Mouse (Mus musculus) midbrain, embryonic 11.5 days (tissue): ENCODE data around the gene Ppp4r2. TPM values are rescaled to one million over a fixed set of nuclear protein-coding genes. Genes with fewer than 3 reads are reported as not detected.

Experiments used
- ATAC-seq: fragments of 200-750 bp; cut with Nextera tagmentation; 2 replicates; pipeline ENCODE4 v1.8.0; 2017; ENCODE audit warnings: moderate TSS enrichment, moderate library complexity; ENCODE audit not compliant: low FRiP score
- DNase-seq: peaks from one replicate; pipeline ENCODE4 v3.0.0; 2015; ENCODE audit warnings: low spot score; ENCODE audit errors: missing footprints
- H3K27ac ChIP-seq: fragments of 300-500 bp; sonication (generic); 2 replicates; pipeline ENCODE4 v1.5.1; 2014; ENCODE audit warnings: low read depth, low read length
- H3K27me3 ChIP-seq: fragments of 300-500 bp; sonication (generic); 2 replicates; pipeline ENCODE4 v1.6.1; 2014; ENCODE audit warnings: mild to moderate bottlenecking, low read length, moderate library complexity, mixed read lengths; ENCODE audit not compliant: control insufficient read depth, insufficient read depth
- H3K36me3 ChIP-seq: fragments of 300-500 bp; sonication (generic); 2 replicates; pipeline ENCODE4 v1.6.1; 2014; ENCODE audit warnings: mild to moderate bottlenecking, low read length, moderate library complexity, mixed read lengths; ENCODE audit not compliant: control insufficient read depth, insufficient read depth
- H3K4me1 ChIP-seq: fragments of 300-500 bp; sonication (generic); 2 replicates; pipeline ENCODE4 v1.6.1; 2014; ENCODE audit warnings: low read length; ENCODE audit not compliant: control insufficient read depth, insufficient read depth
- H3K4me2 ChIP-seq: fragments of 300-500 bp; sonication (generic); 2 replicates; pipeline ENCODE4 v1.6.1; 2014; ENCODE audit warnings: mild to moderate bottlenecking, moderate library complexity
- H3K4me3 ChIP-seq: fragments of 300-500 bp; sonication (generic); 2 replicates; pipeline ENCODE4 v1.5.1; 2014; ENCODE audit warnings: low read depth, low read length
- H3K9ac ChIP-seq: fragments of 300-500 bp; sonication (generic); 2 replicates; pipeline ENCODE4 v1.6.1; 2014; ENCODE audit warnings: low read length
- H3K9me3 ChIP-seq: fragments of 300-500 bp; sonication (generic); 2 replicates; pipeline ENCODE4 v1.6.1; 2016; ENCODE audit warnings: low read length; ENCODE audit not compliant: control insufficient read depth
- WGBS: fragments of 180-500 bp; shearing (Covaris S2); extraction: QIAGEN DNeasy Blood & Tissue Kit; methylation state at CpG from one replicate; pipeline ENCODE4 v1.1.7; 2014; 5-methylcytosine and 5-hydroxymethylcytosine counted together
- polyA plus RNA-seq: library from polyadenylated mRNA; unstranded; fragments of >200 nt; fragmentation: Nextera tagmentation; extraction: Ambion mirVana; gene quantifications from 2 replicates; pipeline ENCODE4 v1.2.1, GENCODE M21; 2014

Gene Ppp4r2
- polyA plus RNA-seq, 1 experiment from 2014 or later, result 40.0 TPM

DNA sequence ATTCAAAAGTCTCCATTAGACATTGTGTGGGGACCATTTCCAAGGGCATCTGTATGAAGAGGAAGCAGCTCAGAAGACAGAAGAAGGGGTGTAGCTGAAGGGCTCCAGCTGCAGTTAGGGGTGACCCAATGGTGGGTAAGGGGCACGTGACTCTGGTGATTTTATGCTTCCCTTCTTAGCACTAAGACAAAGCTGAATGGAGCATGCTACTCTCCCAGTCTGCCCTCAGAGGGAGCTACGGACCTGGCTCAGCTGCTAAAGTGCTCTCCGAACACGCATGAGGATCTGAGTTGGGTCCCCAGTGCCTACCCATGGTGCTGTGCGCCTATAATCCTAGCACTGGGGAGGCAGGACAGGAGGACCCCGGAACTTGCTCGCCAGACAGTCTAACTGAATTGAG lies 52.0 kb downstream of the Ppp4r2 start:
- no peaks in the 10 kb centered on the region for H3K9me3 ChIP-seq
- 49% methylated on average over 7 of the region's 7 CpGs for WGBS
- no peaks in the 10 kb centered on the region for H3K27me3 ChIP-seq
- H3K36me3 ChIP-seq, result no peaks in the 10 kb centered on the region
- no peak for ATAC-seq
- H3K9ac ChIP-seq, result no peak overlapping the region
- H3K27ac ChIP-seq, result no peak overlapping the region
- H3K4me3 ChIP-seq, result no peak overlapping the region
- DNase-seq, result no peak
- no peak overlapping the region for H3K4me2 ChIP-seq
- no peaks in the 10 kb centered on the region for H3K4me1 ChIP-seq

DNA sequence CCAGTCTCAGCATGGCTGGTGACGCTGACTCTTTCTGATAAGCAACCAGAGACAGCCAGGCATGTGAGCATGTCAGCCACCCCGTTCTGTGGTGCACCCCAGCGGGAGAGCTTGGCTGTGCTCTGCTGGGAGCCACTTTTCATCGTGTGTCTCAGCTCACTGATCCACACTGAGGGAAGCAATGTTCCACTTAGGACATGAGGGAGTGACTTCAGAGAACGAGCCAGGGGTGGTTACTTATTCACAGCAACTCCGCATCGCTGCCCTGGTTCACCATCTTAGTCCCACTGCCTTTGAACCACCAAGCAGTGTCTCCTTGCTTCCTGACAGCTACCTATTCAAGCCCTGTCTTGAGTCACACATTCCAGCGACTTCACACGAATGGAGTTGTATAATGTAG lies 53.6 kb downstream of the Ppp4r2 start:
- 83% methylated on average over 9 of the region's 9 CpGs for WGBS
- DNase-seq (no peak), ATAC-seq (no peak)
- no peaks in the 10 kb centered on the region for H3K27me3 ChIP-seq
- H3K9ac ChIP-seq, result no peak overlapping the region
- H3K4me1 ChIP-seq, result no peaks in the 10 kb centered on the region
- H3K4me3 ChIP-seq, result no peak overlapping the region
- no peak overlapping the region for H3K4me2 ChIP-seq
- H3K27ac ChIP-seq, result no peak overlapping the region
- no peaks in the 10 kb centered on the region for H3K9me3 ChIP-seq
- H3K36me3 ChIP-seq, result no peaks in the 10 kb centered on the region

DNA sequence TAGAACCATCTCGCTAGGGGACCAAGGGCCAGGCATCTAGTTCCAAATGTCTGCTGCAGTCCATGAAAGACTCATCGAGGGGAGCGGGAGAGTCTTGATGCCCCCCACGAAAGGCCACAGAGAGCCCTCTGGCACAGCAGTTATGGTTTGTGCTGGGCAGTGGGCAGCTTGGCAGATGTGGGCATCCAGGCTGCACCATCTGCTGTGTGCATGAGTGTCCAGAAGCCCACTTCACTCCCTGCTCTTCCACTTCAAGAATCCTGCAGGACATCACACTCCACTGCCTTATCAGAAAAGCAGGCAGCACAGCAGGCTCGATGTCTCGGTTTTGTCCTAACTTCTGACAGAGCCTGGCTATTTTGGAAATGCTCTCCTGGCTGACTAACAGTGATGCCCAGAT lies 55.9 kb downstream of the Ppp4r2 start:
- no peaks in the 10 kb centered on the region for H3K4me1 ChIP-seq
- H3K4me3 ChIP-seq, result no peak overlapping the region
- ATAC-seq, result no peak
- no peaks in the 10 kb centered on the region for H3K27me3 ChIP-seq
- no peaks in the 10 kb centered on the region for H3K36me3 ChIP-seq
- H3K9me3 ChIP-seq, result no peaks in the 10 kb centered on the region
- 83% methylated on average over 6 of the region's 6 CpGs for WGBS
- H3K27ac ChIP-seq, result no peak overlapping the region
- H3K4me2 ChIP-seq, result no peak overlapping the region
- DNase-seq, result no peak
- H3K9ac ChIP-seq, result no peak overlapping the region

DNA sequence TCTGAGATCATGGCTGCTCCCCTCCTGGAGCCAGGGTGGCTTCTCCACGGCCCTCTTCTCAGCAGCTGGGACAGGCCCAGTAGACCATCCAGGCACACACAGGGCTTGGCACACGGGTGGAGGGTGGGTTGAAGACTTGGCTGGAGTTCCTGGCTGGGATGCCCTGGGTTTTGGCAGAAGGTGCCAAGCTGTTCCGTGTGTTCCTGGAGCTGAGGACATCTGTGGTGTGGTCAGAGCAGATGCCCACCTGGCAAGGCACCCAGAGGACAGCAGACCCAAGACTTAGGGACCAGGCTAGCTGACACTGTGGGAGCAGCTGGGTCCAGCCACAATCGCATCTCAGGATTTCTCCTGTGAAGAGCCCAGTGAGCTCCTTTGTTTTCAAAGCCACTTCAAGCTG lies 59.1 kb downstream of the Ppp4r2 start:
- WGBS, result 77% methylated on average over 4 of the region's 4 CpGs
- no peaks in the 10 kb centered on the region for H3K36me3 ChIP-seq
- no peak overlapping the region for H3K9ac ChIP-seq
- H3K4me1 ChIP-seq, result no peaks in the 10 kb centered on the region
- no peak overlapping the region for H3K27ac ChIP-seq
- DNase-seq (no peak), ATAC-seq (no peak)
- no peak overlapping the region for H3K4me2 ChIP-seq
- no peaks in the 10 kb centered on the region for H3K9me3 ChIP-seq
- no peaks in the 10 kb centered on the region for H3K27me3 ChIP-seq
- no peak overlapping the region for H3K4me3 ChIP-seq

DNA sequence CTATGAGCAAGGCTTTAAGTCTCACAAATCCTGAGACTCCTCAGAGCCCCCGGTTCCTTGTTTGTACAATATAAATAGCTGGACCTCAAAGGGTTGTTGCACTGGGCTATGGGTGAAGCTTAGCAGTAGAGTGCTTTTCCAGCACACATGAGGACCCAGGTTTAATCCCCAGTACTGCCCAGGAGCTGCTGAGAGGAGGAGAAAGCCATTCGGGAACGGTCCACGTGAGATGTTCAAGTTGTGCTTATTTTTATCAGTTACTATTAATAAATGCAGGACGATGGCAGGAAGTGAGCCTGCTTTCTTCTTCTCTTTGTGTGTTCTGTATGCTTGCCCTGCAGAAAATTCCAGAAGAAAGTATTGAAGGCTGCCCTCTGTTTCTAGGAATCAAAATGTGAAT lies 59.7 kb downstream of the Ppp4r2 start:
- DNase-seq (peak; percentile 74), ATAC-seq (no peak)
- H3K27ac ChIP-seq, result no peak overlapping the region
- H3K4me3 ChIP-seq, result no peak overlapping the region
- 88% methylated on average over 5 of the region's 5 CpGs for WGBS
- no peaks in the 10 kb centered on the region for H3K9me3 ChIP-seq
- H3K4me2 ChIP-seq, result no peak overlapping the region
- no peak overlapping the region for H3K9ac ChIP-seq
- H3K27me3 ChIP-seq, result no peaks in the 10 kb centered on the region
- no peaks in the 10 kb centered on the region for H3K36me3 ChIP-seq
- no peaks in the 10 kb centered on the region for H3K4me1 ChIP-seq

DNA sequence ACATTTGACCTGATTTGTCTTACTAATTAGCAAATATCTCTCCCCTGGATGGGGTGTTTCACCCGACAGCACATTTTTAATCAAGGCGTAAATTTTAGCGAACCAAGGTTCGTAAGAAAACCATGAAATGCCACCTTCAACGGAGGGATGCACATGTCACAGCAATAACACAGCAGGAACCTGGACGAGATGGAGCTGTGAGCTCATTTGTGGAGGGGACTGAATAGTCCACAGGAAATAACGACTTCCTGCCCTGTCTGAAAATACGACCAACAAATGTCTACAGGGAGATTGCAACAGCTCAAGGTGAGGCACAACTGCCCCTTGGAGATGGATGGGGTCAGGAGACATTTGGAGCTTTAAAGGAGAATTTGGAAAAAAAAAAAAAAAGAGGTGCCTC lies 61.8 kb downstream of the Ppp4r2 start:
- no peaks in the 10 kb centered on the region for H3K36me3 ChIP-seq
- ATAC-seq (no peak), DNase-seq (peak; percentile 23)
- no peaks in the 10 kb centered on the region for H3K9me3 ChIP-seq
- H3K27me3 ChIP-seq, result no peaks in the 10 kb centered on the region
- H3K9ac ChIP-seq, result no peak overlapping the region
- 75% methylated on average over 8 of the region's 8 CpGs for WGBS
- H3K4me2 ChIP-seq, result no peak overlapping the region
- H3K4me3 ChIP-seq, result no peak overlapping the region
- no peaks in the 10 kb centered on the region for H3K4me1 ChIP-seq
- H3K27ac ChIP-seq, result no peak overlapping the region

DNA sequence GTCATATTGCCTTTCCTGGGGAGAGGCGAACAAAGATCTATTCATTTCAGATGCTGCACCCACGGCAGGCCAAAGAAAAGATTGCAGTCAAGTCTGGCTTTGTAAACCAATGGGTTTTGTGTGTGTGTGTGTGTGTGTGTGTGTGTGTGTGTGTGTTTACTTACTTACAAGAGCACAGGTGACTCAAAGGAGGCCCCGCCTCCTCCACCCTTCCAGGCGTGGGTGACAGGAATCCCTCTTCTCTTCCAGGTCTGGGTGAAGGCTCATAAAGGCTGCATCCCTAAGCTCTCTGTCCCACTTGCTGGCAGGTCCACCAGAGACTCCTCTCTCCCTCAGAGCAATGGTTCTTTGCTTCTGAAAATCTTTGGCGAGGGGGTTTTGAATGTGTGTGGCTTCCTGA lies 63.5 kb downstream of the Ppp4r2 start:
- H3K9ac ChIP-seq, result no peak overlapping the region
- WGBS, result 68% methylated on average over 5 of the region's 5 CpGs

DNA sequence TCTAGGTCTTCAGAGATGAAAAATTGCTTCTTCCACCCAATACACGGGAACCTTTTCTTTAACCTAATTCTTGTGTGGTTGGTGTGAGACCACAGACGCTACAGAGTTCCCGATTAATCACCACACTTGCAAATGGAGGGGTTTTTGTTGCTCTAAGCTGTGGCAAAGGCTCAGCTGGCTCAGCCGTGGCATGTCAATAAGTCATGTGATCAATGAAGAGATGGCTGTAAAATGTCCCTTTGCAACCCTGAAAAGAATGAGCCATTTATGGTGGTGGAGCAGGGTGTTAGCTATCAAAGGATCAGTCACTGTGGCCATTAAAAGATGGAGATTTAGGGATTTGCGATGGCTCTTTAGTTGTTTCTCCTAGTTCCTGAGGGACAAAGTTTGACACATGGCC lies 71.0 kb downstream of the Ppp4r2 start:
- Histone ChIP-seq H3K4me3 (no peak overlapping the region), H3K4me1 (0 out of 2 replicates have a peak, but pooled peaks cover 2% of the 10 kb centered on the region), H3K36me3 (no peaks in the 10 kb centered on the region), H3K9me3 (no peaks in the 10 kb centered on the region), H3K27me3 (no peaks in the 10 kb centered on the region), H3K27ac (no peak overlapping the region), H3K9ac (no peak overlapping the region), H3K4me2 (no peak overlapping the region)
- WGBS, result 55% methylated on average over 5 of the region's 5 CpGs
- DNase-seq, result peak; percentile 83
- ATAC-seq, result peak; percentile 35; the same call in 1 of the 2 replicates

More for the DNA sequence above, 63.5 kb downstream of the Ppp4r2 start:
- peak; percentile 68 for DNase-seq
- Histone ChIP-seq H3K27me3 (no peaks in the 10 kb centered on the region), H3K27ac (no peak overlapping the region), H3K4me1 (no peaks in the 10 kb centered on the region), H3K36me3 (no peaks in the 10 kb centered on the region), H3K4me2 (no peak overlapping the region), H3K4me3 (no peak overlapping the region), H3K9me3 (no peaks in the 10 kb centered on the region)
- no peak for ATAC-seq

DNA sequence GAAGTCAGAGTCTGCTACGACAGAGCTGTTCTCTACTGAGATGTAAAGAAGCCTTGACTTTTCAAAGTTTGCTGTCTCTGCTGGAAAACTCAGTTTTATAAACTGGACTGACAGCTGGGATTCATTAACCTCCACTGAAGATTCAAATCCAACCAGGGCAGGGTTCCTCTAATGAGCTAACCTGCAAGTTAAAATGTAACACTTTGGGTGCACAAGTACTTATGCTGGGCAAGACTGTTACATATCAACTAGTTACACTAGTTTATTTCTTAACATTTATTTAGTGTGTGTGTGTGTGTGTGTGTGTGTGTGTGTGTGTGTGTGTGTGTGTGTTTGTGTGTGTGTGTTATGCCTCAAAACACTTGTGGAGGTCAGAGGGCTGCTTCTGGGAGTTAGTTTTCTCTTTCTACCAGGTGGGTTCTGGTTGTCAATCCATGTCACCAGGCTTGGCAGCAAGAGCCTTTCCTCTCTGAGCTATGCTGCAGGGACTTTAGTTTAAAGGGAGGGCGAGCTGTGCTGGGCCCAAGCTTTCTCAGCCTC lies 76.8 kb downstream of the Ppp4r2 start:
- no peaks in the 10 kb centered on the region for H3K4me1 ChIP-seq
- WGBS, result 76% methylated on average over 2 of the region's 2 CpGs
- H3K4me2 ChIP-seq, result no peak overlapping the region
- H3K27me3 ChIP-seq, result no peaks in the 10 kb centered on the region
- H3K27ac ChIP-seq, result no peak overlapping the region
- H3K4me3 ChIP-seq, result no peak overlapping the region
- H3K9me3 ChIP-seq, result no peaks in the 10 kb centered on the region
- ATAC-seq (no peak), DNase-seq (peak; percentile 70)
- no peak overlapping the region for H3K9ac ChIP-seq
- no peaks in the 10 kb centered on the region for H3K36me3 ChIP-seq
